Mouse (Mus musculus) forebrain, embryonic 16.5 days (tissue): ENCODE measurements around the gene Rbp7. TPM values are rescaled to one million over a fixed set of nuclear protein-coding genes. Genes with fewer than 3 reads are reported as not detected.
"Not testable (repeated sequence)": the region's sequence is repeated elsewhere in the genome, so short reads cannot be mapped to it uniquely, and the experiment has no call there.

Experiments used
- ATAC-seq: fragments of 200-750 bp; cut with Nextera tagmentation; 2 replicates; pipeline ENCODE4 v1.8.0; 2017; ENCODE audit warnings: mild to moderate bottlenecking, moderate library complexity
- H3K27ac ChIP-seq: fragments of 300-500 bp; sonication (generic); 2 replicates; pipeline ENCODE4 v1.5.1; 2014; ENCODE audit warnings: low read length, control low read depth
- H3K27me3 ChIP-seq: fragments of 300-500 bp; sonication (generic); replicated peaks from 2 replicates; pipeline ENCODE4 v1.6.1; 2014; ENCODE audit warnings: low read length; ENCODE audit not compliant: control insufficient read depth, insufficient read depth
- H3K36me3 ChIP-seq: fragments of 300-500 bp; sonication (generic); 2 replicates; pipeline ENCODE4 v1.6.1; 2014; ENCODE audit not compliant: control insufficient read depth, insufficient read depth
- H3K4me1 ChIP-seq: fragments of 300-500 bp; sonication (generic); replicated peaks from 2 replicates; pipeline ENCODE4 v1.6.1; 2014; ENCODE audit warnings: low read length; ENCODE audit not compliant: control insufficient read depth, insufficient read depth
- H3K4me2 ChIP-seq: fragments of 300-500 bp; sonication (generic); 2 replicates; pipeline ENCODE4 v1.6.1; 2014; ENCODE audit warnings: mild to moderate bottlenecking, low read length, control low read depth
- H3K4me3 ChIP-seq: fragments of 300-500 bp; sonication (generic); replicated peaks from 2 replicates; pipeline ENCODE4 v1.5.1; 2014; ENCODE audit warnings: mild to moderate bottlenecking, low read length, control low read depth
- H3K9ac ChIP-seq: fragments of 300-500 bp; sonication (generic); replicated peaks from 2 replicates; pipeline ENCODE4 v1.6.1; 2014; ENCODE audit warnings: low read depth, low read length, control low read depth
- H3K9me3 ChIP-seq: fragments of 300-500 bp; sonication (generic); 2 replicates; pipeline ENCODE4 v1.6.1; 2016; ENCODE audit warnings: low read length; ENCODE audit not compliant: control insufficient read depth
- WGBS: fragments of 180-500 bp; shearing (Covaris S2); extraction: QIAGEN DNeasy Blood & Tissue Kit; methylation state at CpG from one replicate; pipeline ENCODE4 v1.1.7; 2014; 5-methylcytosine and 5-hydroxymethylcytosine counted together
- polyA plus RNA-seq: library from polyadenylated mRNA; unstranded; fragments of >200 nt; fragmentation: Nextera tagmentation; extraction: Ambion mirVana; gene quantifications from 2 replicates; pipeline ENCODE4 v1.2.1, GENCODE M21; 2015

Rbp7 gene
- polyA plus RNA-seq, 1 experiment from 2014 or later: not detected

- Histone ChIP-seq H3K4me1 (peaks cover 18% of the 10 kb centered on the region), H3K4me2 (peak within 1 kb of the TSS; percentile 93), H3K27ac (peak within 1 kb of the TSS; percentile 71), H3K9ac (peak within 1 kb of the TSS; percentile 79), H3K27me3 (no peaks in the 10 kb centered on the region), H3K9me3 (no peaks in the 10 kb centered on the region), H3K36me3 (peaks cover 24% of the 10 kb centered on the region), H3K4me3 (peak within 1 kb of the TSS; percentile 79)
- ATAC-seq: peak; percentile 99
- under 1% methylated on average over 60 of the region's 60 CpGs for WGBS
Measured at GRCm38 (mm10) chr4:149485053-149485824, 30.5 kb upstream of the Rbp7 start, which contains the start of the genes Nmnat1 and Lzic. Gene Nmnat1 (minus strand): TSS chr4:149485202. Gene Lzic (plus strand): TSS chr4:149485229.

- Histone ChIP-seq H3K4me3 (peak overlapping the region; percentile 79), H3K9me3 (no peaks in the 10 kb centered on the region), H3K9ac (peak overlapping the region; percentile 79), H3K4me1 (peaks cover 18% of the 10 kb centered on the region), H3K4me2 (peak overlapping the region; percentile 93), H3K27me3 (no peaks in the 10 kb centered on the region), H3K27ac (no peak overlapping the region), H3K36me3 (peaks cover 19% of the 10 kb centered on the region)
- no peak for ATAC-seq
- 52% methylated on average over 3 of the region's 3 CpGs for WGBS
Measured at GRCm38 (mm10) chr4:149484566-149484965, 29.8 kb upstream of the Rbp7 start.

GRCm38 (mm10) chr4:149477078-149477477 lies 22.3 kb upstream of the Rbp7 start, which contains the start of gene Tmem274:
Gene Tmem274 (plus strand): TSS chr4:149477378.
- no peak within 1 kb of the TSS for H3K4me2 ChIP-seq
- no peaks in the 10 kb centered on the region for H3K27me3 ChIP-seq
- no peak within 1 kb of the TSS for H3K9ac ChIP-seq
- H3K9me3 ChIP-seq: no peaks in the 10 kb centered on the region
- no peak for ATAC-seq
- H3K27ac ChIP-seq: no peak within 1 kb of the TSS
- 86% methylated on average over 11 of the region's 11 CpGs for WGBS
- peaks cover 6% of the 10 kb centered on the region for H3K36me3 ChIP-seq
- H3K4me3 ChIP-seq: no peak within 1 kb of the TSS
- no peaks in the 10 kb centered on the region for H3K4me1 ChIP-seq

- Histone ChIP-seq H3K4me1 (no peaks in the 10 kb centered on the region), H3K27ac (no peak overlapping the region), H3K4me3 (no peak overlapping the region), H3K27me3 (no peaks in the 10 kb centered on the region), H3K9ac (no peak overlapping the region), H3K4me2 (no peak overlapping the region), H3K36me3 (peaks cover 6% of the 10 kb centered on the region), H3K9me3 (no peaks in the 10 kb centered on the region)
- 84% methylated on average over 7 of the region's 7 CpGs for WGBS
- no peak for ATAC-seq
Measured at GRCm38 (mm10) chr4:149475096-149475495, 20.3 kb upstream of the Rbp7 start.

- H3K36me3 ChIP-seq: peaks cover 12% of the 10 kb centered on the region
- no peak overlapping the region for H3K27ac ChIP-seq
- WGBS: 92% methylated on average over 3 of the region's 3 CpGs
- no peaks in the 10 kb centered on the region for H3K27me3 ChIP-seq
- no peak overlapping the region for H3K9ac ChIP-seq
- no peak overlapping the region for H3K4me2 ChIP-seq
- ATAC-seq: no peak
- H3K4me3 ChIP-seq: no peak overlapping the region
- no peaks in the 10 kb centered on the region for H3K9me3 ChIP-seq
- H3K4me1 ChIP-seq: no peaks in the 10 kb centered on the region
Measured at GRCm38 (mm10) chr4:149469557-149469956, 14.8 kb upstream of the Rbp7 start.

GRCm38 (mm10) chr4:149463435-149463950 lies 8.7 kb upstream of the Rbp7 start:
- WGBS: 86% methylated on average over 6 of the region's 6 CpGs

GRCm38 (mm10) chr4:149462305-149462971 lies 7.7 kb upstream of the Rbp7 start:
- no peak for ATAC-seq
- H3K9ac ChIP-seq: no peak overlapping the region
- H3K4me2 ChIP-seq: no peak overlapping the region
- H3K27me3 ChIP-seq: no peaks in the 10 kb centered on the region
- no peak overlapping the region for H3K27ac ChIP-seq
- H3K4me1 ChIP-seq: no peaks in the 10 kb centered on the region
- no peaks in the 10 kb centered on the region for H3K9me3 ChIP-seq
- 88% methylated on average over 6 of the region's 6 CpGs for WGBS
- H3K4me3 ChIP-seq: no peak overlapping the region
- no peaks in the 10 kb centered on the region for H3K36me3 ChIP-seq

More at GRCm38 (mm10) chr4:149463435-149463950, 8.7 kb upstream of the Rbp7 start:
- no peak overlapping the region for H3K4me3 ChIP-seq
- no peak for ATAC-seq
- H3K9me3 ChIP-seq: no peaks in the 10 kb centered on the region
- no peak overlapping the region for H3K9ac ChIP-seq
- H3K27ac ChIP-seq: no peak overlapping the region
- no peak overlapping the region for H3K4me2 ChIP-seq
- H3K36me3 ChIP-seq: no peaks in the 10 kb centered on the region; the same call in 1 of the 2 replicates
- H3K4me1 ChIP-seq: no peaks in the 10 kb centered on the region
- H3K27me3 ChIP-seq: no peaks in the 10 kb centered on the region

GRCm38 (mm10) chr4:149461579-149462304 lies 7.0 kb upstream of the Rbp7 start:
- Histone ChIP-seq H3K9ac (no peak overlapping the region), H3K4me1 (no peaks in the 10 kb centered on the region), H3K27me3 (no peaks in the 10 kb centered on the region), H3K9me3 (no peaks in the 10 kb centered on the region), H3K27ac (no peak overlapping the region), H3K4me3 (no peak overlapping the region), H3K4me2 (no peak overlapping the region), H3K36me3 (no peaks in the 10 kb centered on the region)
- no peak for ATAC-seq
- WGBS: 59% methylated on average over 4 of the region's 7 CpGs

GRCm38 (mm10) chr4:149460475-149460874 lies 5.7 kb upstream of the Rbp7 start:
- H3K4me1 ChIP-seq, H3K9ac ChIP-seq, H3K27ac ChIP-seq, H3K4me3 ChIP-seq, ATAC-seq, H3K36me3 ChIP-seq, H3K4me2 ChIP-seq, H3K27me3 ChIP-seq, H3K9me3 ChIP-seq: not testable (repeated sequence)
- 93% methylated on average over 2 of the region's 2 CpGs for WGBS
